Mouse (Mus musculus): ENCODE data around the gene Serpina1f. TPM values are rescaled to one million over a fixed set of nuclear protein-coding genes. Genes with fewer than 3 reads are reported as not detected.

The Serpina1f gene
- polyA plus RNA-seq, 1 experiment from 2014 or later, result not detected

Other genes starting within 250 kb of the Serpina1f start
- not detected in 2 replicates for gene Ifi27l2b, start 238.3 kb downstream of the Serpina1f start, polyA plus RNA-seq (2014; fragmentation: Nextera tagmentation; extraction: Ambion mirVana)
- gene Ppp4r4, start 163.2 kb downstream of the Serpina1f start, polyA plus RNA-seq (2014; fragmentation: Nextera tagmentation; extraction: Ambion mirVana), result 1.2 and 2.0 TPM in 2 replicates
- not detected in 2 replicates for gene Serpina10, start 64.1 kb downstream of the Serpina1f start, polyA plus RNA-seq (2014; fragmentation: Nextera tagmentation; extraction: Ambion mirVana)
- gene Serpina6, start 38.3 kb downstream of the Serpina1f start, polyA plus RNA-seq (2014; fragmentation: Nextera tagmentation; extraction: Ambion mirVana), result 0.47 and 0.95 TPM in 2 replicates
- not detected in 2 replicates for gene Serpina16, start 19.4 kb downstream of the Serpina1f start, polyA plus RNA-seq (2014; fragmentation: Nextera tagmentation; extraction: Ambion mirVana)
- gene Serpina1d, start 78.1 kb upstream of the Serpina1f start, polyA plus RNA-seq (2014; fragmentation: Nextera tagmentation; extraction: Ambion mirVana), result not detected in 2 replicates
- 3.1 and 3.8 TPM in 2 replicates for gene Serpina1b, start 134.8 kb upstream of the Serpina1f start, polyA plus RNA-seq (2014; fragmentation: Nextera tagmentation; extraction: Ambion mirVana)
- gene Serpina1a, start 168.0 kb upstream of the Serpina1f start, polyA plus RNA-seq (2014; fragmentation: Nextera tagmentation; extraction: Ambion mirVana), result 4.6 and 7.4 TPM in 2 replicates
- gene Serpina1c, start 209.4 kb upstream of the Serpina1f start, polyA plus RNA-seq (2014; fragmentation: Nextera tagmentation; extraction: Ambion mirVana), result 0.51 TPM in 1 of 2 replicates, not detected in the other

Measured in kidney, embryonic 14.5 days (tissue).